ENCODE assay signal across 21 mouse cellular contexts in genomic region chr10:93885839-93886477, GRCm38 (mm10). TPM values are rescaled to one million over a fixed set of nuclear protein-coding genes. Genes with fewer than 3 reads are reported as not detected.
DNase-seq lines count a peak whose midpoint lies in the region; ATAC-seq and TF ChIP-seq lines count a peak whose summit lies in the region.
"Had no signal": no experiment of that assay in that cellular context is flagged by ENCODE, and none has a peak within 500 bp of the region (broad histone marks: within the 10 kb centered on the region; RNA-seq: fewer than 3 reads in every experiment).

No protein-coding gene starts in this region.

- peaks cover 3% of the 10 kb centered on the region; the same call in 1 of the 2 replicates for H3K4me1 ChIP-seq in lung, postnatal 0 days (ENCODE audit: insufficient read depth, low read depth, low read length)
- H3K4me1 ChIP-seq in erythroblast, embryonic 14.5 days (ENCODE audit: control insufficient read depth) = peaks cover 79% of the 10 kb centered on the region

- ATAC-seq in lung, postnatal 0 days = peak; percentile 44
- ATAC-seq: forebrain, postnatal 0 days; intestine, postnatal 0 days had no signal

- 0 out of 2 replicates have a peak, but pooled peaks cover 5% of the 10 kb centered on the region for H3K36me3 ChIP-seq in lung, postnatal 0 days (ENCODE audit: insufficient read depth, low read length)
- peaks cover 80% of the 10 kb centered on the region for H3K36me3 ChIP-seq in erythroblast, embryonic 14.5 days (ENCODE audit: control insufficient read depth)

- TF ChIP-seq EP300 in lung, postnatal 0 days (IDR thresholded peaks at IDR 0.05) = no peak

- H3K4me2 ChIP-seq in lung, postnatal 0 days (replicated peaks; ENCODE audit: low read depth, low read length) = no peak overlapping the region; the same call in 1 of the 2 replicates
- H3K4me2 ChIP-seq: heart, embryonic 12.5 days; hindbrain, embryonic 15.5 days; limb, embryonic 12.5 days; midbrain, embryonic 12.5 days had no signal

- intact Hi-C loops in gastrocnemius, postnatal 14 days (cut with DNase I; ENCODE audit: low total_unique reads) = no loop called here

- no peaks in the 10 kb centered on the region for H3K27me3 ChIP-seq in lung, postnatal 0 days (replicated peaks; ENCODE audit: insufficient read depth, low read length)
- no peaks in the 10 kb centered on the region for H3K27me3 ChIP-seq in erythroblast, embryonic 14.5 days (ENCODE audit: control insufficient read depth)
- H3K27me3 ChIP-seq: heart, embryonic 12.5 days; hindbrain, embryonic 15.5 days; limb, embryonic 12.5 days; midbrain, embryonic 12.5 days had no signal

- no peak overlapping the region for H3K27ac ChIP-seq in lung, postnatal 0 days (ENCODE audit: low read length)
- H3K27ac ChIP-seq: hindbrain, embryonic 15.5 days; limb, embryonic 12.5 days; midbrain, embryonic 12.5 days had no signal

- no peaks in the 10 kb centered on the region for H3K9me3 ChIP-seq in lung, postnatal 0 days (ENCODE audit: low read length)
- H3K9me3 ChIP-seq in erythroblast, embryonic 14.5 days (ENCODE audit: control insufficient read depth, low read length) = no peaks in the 10 kb centered on the region
- H3K9me3 ChIP-seq: heart, embryonic 12.5 days; hindbrain, embryonic 15.5 days; limb, embryonic 12.5 days; midbrain, embryonic 12.5 days had no signal

- TF ChIP-seq CTCF in lung, postnatal 0 days (IDR thresholded peaks at IDR 0.05) = no peak

- H3K9ac ChIP-seq in lung, postnatal 0 days (replicated peaks; ENCODE audit: low read depth) = no peak overlapping the region
- H3K9ac ChIP-seq: forebrain, postnatal 0 days; heart, embryonic 12.5 days; hindbrain, embryonic 15.5 days; limb, embryonic 12.5 days; midbrain, embryonic 12.5 days had no signal

- WGBS in lung, postnatal 0 days = 63% methylated on average over 14 of the region's 14 CpGs

- peak; percentile 59 for DNase-seq in lung, postnatal 0 days (ENCODE audit: low spot score)
- no peak for DNase-seq in lung, postnatal 25 days (ENCODE audit: low spot score)
- DNase-seq in lung, postnatal 10 days = peak; percentile 8
- DNase-seq in spleen, postnatal 4 days (ENCODE audit: low spot score in 2 of 2) = peak; percentile 78 to 82
- no peak for DNase-seq in gastrocnemius, postnatal 14 days
- no peak for DNase-seq in thymus, postnatal 10 days (ENCODE audit: low spot score in 2 of 2)
- no peak for DNase-seq in frontal cortex, postnatal 14 days (ENCODE audit: low spot score in 2 of 2)
- DNase-seq: adrenal gland, postnatal 36 days; B cell, adult 2 months; forebrain, postnatal 0 days; heart, postnatal 36 days; kidney, postnatal 10 days; right cerebral cortex, postnatal 25 days had no signal

- H3K4me3 ChIP-seq in lung, postnatal 0 days (ENCODE audit: low read depth, low read length) = no peak overlapping the region
- peak overlapping the region; percentile 56 for H3K4me3 ChIP-seq in erythroblast, embryonic 14.5 days (replicated peaks)
- H3K4me3 ChIP-seq: heart, embryonic 12.5 days; hindbrain, embryonic 15.5 days; limb, embryonic 12.5 days; midbrain, embryonic 12.5 days had no signal

RNA-seq across cellular contexts. Expression of gene Metap2, which starts 10.9 kb away (rescaled TPM):
- polyA plus RNA-seq in lung, postnatal 0 days (2015; fragmentation: Nextera tagmentation; extraction: Ambion mirVana) = 135 and 137 TPM in 2 replicates
- polyA plus RNA-seq in erythroblast, embryonic 14.5 days (2012) = 117 and 146 TPM in 2 replicates
- 100 to 1,000 TPM; 159 to 171 TPM for total RNA-seq in gastrocnemius, postnatal 14 days (2021)

RNA-seq across cellular contexts. Expression of gene Usp44, which starts 54.6 kb away (rescaled TPM):
- 0.12 TPM in 1 of 2 replicates, not detected in the other for polyA plus RNA-seq in lung, postnatal 0 days (2015; fragmentation: Nextera tagmentation; extraction: Ambion mirVana)
- not detected in 2 replicates for polyA plus RNA-seq in erythroblast, embryonic 14.5 days (2012)
- under 1 TPM; 0.31 to 0.45 TPM for total RNA-seq in gastrocnemius, postnatal 14 days (2021)
- total RNA-seq: adrenal gland, postnatal 36 days; heart, postnatal 36 days; layer of hippocampus, adult 8-10 months; left cerebral cortex, adult 8-10 months had no signal

Comparison
In these comparisons a context has a peak if more than half of its experiments do, and no peak if none do; other contexts are left out.
1. DNase-seq: peak in lung, postnatal 0 days (single experiment), lung, postnatal 10 days (single experiment) and spleen, postnatal 4 days (2 of 2); none in lung, postnatal 25 days (single experiment), gastrocnemius, postnatal 14 days (single experiment), thymus, postnatal 10 days (0 of 2) and frontal cortex, postnatal 14 days (0 of 2).